Mouse (Mus musculus) MEL-GATA-1-ER (cell line): ENCODE results near the gene Itga11.
A peak's percentile ranks its signal among the peaks of the same experiment; 100 is the strongest.
"Not testable (repeated sequence)": the region's sequence is repeated elsewhere in the genome, so short reads cannot be mapped to it uniquely, and the experiment has no call there.

Experiments used
- DNase-seq: peaks from one replicate; pipeline ENCODE4 v3.0.0-alpha.2; 2012; ENCODE audit warnings: low read depth; ENCODE audit errors: extremely low read depth

The Itga11 gene

GRCm38 (mm10) chr9:62763478-62763877 is 85.9 kb downstream of the Itga11 start:
- no peak for DNase-seq

- DNase-seq, result no peak
Measured at GRCm38 (mm10) chr9:62765346-62765745, 87.7 kb downstream of the Itga11 start.

GRCm38 (mm10) chr9:62767464-62767863 is 89.8 kb downstream of the Itga11 start:
- no peak for DNase-seq

GRCm38 (mm10) chr9:62768361-62768760 is 90.7 kb downstream of the Itga11 start:
- no peak for DNase-seq

- no peak for DNase-seq
Measured at GRCm38 (mm10) chr9:62772746-62773145, 95.1 kb downstream of the Itga11 start.

- no peak for DNase-seq
Measured at GRCm38 (mm10) chr9:62775464-62775863, 97.8 kb downstream of the Itga11 start.

- DNase-seq, result peak; percentile 28
Measured at GRCm38 (mm10) chr9:62777461-62777860, 99.8 kb downstream of the Itga11 start.

GRCm38 (mm10) chr9:62778721-62779120 is 101.1 kb downstream of the Itga11 start:
- no peak for DNase-seq

GRCm38 (mm10) chr9:62781965-62782364 is 104.3 kb downstream of the Itga11 start:
- DNase-seq, result no peak

GRCm38 (mm10) chr9:62782976-62783781 is 105.6 kb downstream of the Itga11 start:
- peak; percentile 17 for DNase-seq

- DNase-seq, result no peak
Measured at GRCm38 (mm10) chr9:62784233-62784632, 106.6 kb downstream of the Itga11 start.

- DNase-seq, result no peak
Measured at GRCm38 (mm10) chr9:62786721-62787120, 109.1 kb downstream of the Itga11 start.

- no peak for DNase-seq
Measured at GRCm38 (mm10) chr9:62789856-62790255, 112.2 kb downstream of the Itga11 start.

GRCm38 (mm10) chr9:62799218-62799617 is 121.6 kb downstream of the Itga11 start:
- DNase-seq, result not testable (repeated sequence)

GRCm38 (mm10) chr9:62810095-62810494 is 132.5 kb downstream of the Itga11 start:
- no peak for DNase-seq

GRCm38 (mm10) chr9:62810543-62811515 is 133.2 kb downstream of the Itga11 start:
- no peak for DNase-seq

- DNase-seq, result peak; percentile 92
Measured at GRCm38 (mm10) chr9:62811516-62812121, 134.0 kb downstream of the Itga11 start, which contains the start of gene Fem1b. Gene Fem1b (minus strand): TSS chr9:62811934.

GRCm38 (mm10) chr9:62812216-62813049 is 134.8 kb downstream of the Itga11 start:
- no peak for DNase-seq

- DNase-seq, result no peak
Measured at GRCm38 (mm10) chr9:62814751-62815150, 137.1 kb downstream of the Itga11 start.

- no peak for DNase-seq
Measured at GRCm38 (mm10) chr9:62816323-62817098, 138.9 kb downstream of the Itga11 start.
